Mouse (Mus musculus) sigmoid colon, adult 10 weeks (tissue): ENCODE data around the gene Mfsd11. TPM values are rescaled to one million over a fixed set of nuclear protein-coding genes. Genes with fewer than 3 reads are reported as not detected.

Experiments used
- polyA plus RNA-seq: library from polyadenylated mRNA; stranded (reverse); fragments of 350-450 nt; fragmentation: Illumina TruSeq; extraction: RNeasy Lipid Tissue Mini Kit (QIAGEN cat#74804); gene quantifications from one replicate; pipeline ENCODE4 v1.2.3, GENCODE M21; 2014; ENCODE audit warnings: low read depth, low replicate concordance

The Mfsd11 gene
- polyA plus RNA-seq, result 17.7 TPM

GRCm38 (mm10) chr11:116852291-116852890 is at the start of gene Mfsd11:
Gene Mfsd11, plus strand, starts transcription at chr11:116852440.

GRCm38 (mm10) chr11:116827534-116828165 is 24.6 kb upstream of the Mfsd11 start, which contains the start of gene Mxra7:
Gene Mxra7, minus strand, starts transcription at chr11:116828046.

GRCm38 (mm10) chr11:116843261-116844233 is 8.7 kb upstream of the Mfsd11 start, which contains the start of the genes Mettl23 and Jmjd6:
Gene Mettl23, plus strand, starts transcription at chr11:116843278.
Gene Jmjd6, minus strand, starts transcription at chr11:116843449.

GRCm38 (mm10) chr11:116852891-116853511 is 761 bp downstream of the Mfsd11 start, which contains the start of gene Srsf2:
Gene Srsf2, minus strand, starts transcription at chr11:116853094.

GRCm38 (mm10) chr11:116918323-116919185 is 66.3 kb downstream of the Mfsd11 start, which contains the start of gene Mgat5b:
Gene Mgat5b, plus strand, starts transcription at chr11:116918863.

Other genes with a start within 250 kb of the Mfsd11 start
- 0.16 TPM for gene Rhbdf2, start 225.4 kb upstream of the Mfsd11 start, polyA plus RNA-seq
- gene Prcd, start 198.9 kb upstream of the Mfsd11 start, polyA plus RNA-seq, result not detected
- 1.2 TPM for gene Cygb, start 198.1 kb upstream of the Mfsd11 start, polyA plus RNA-seq
- gene St6galnac1, start 76.9 kb upstream of the Mfsd11 start, polyA plus RNA-seq, result not detected
- gene Mxra7, start 24.4 kb upstream of the Mfsd11 start, polyA plus RNA-seq, result 8.5 TPM
- gene Mettl23, start 9.2 kb upstream of the Mfsd11 start, polyA plus RNA-seq, result 55.8 TPM
- 7.7 TPM for gene Jmjd6, start 9.0 kb upstream of the Mfsd11 start, polyA plus RNA-seq
- 782 TPM for gene Srsf2, start 654 bp downstream of the Mfsd11 start, polyA plus RNA-seq
- gene Mgat5b, start 66.4 kb downstream of the Mfsd11 start, polyA plus RNA-seq, result not detected